16 mouse cellular contexts compared by ENCODE assay signal in genomic region chr17:48462096-48462495, GRCm38 (mm10). TPM values are rescaled to one million over a fixed set of nuclear protein-coding genes. Genes with fewer than 3 reads are reported as not detected.
A peak's percentile ranks its signal among the peaks of the same experiment; 100 is the strongest.
DNase-seq lines count a peak whose midpoint lies in the region; ATAC-seq and TF ChIP-seq lines count a peak whose summit lies in the region.
"Had no signal": no experiment of that assay in that cellular context is flagged by ENCODE, and none has a peak within 500 bp of the region (broad histone marks: within the 10 kb centered on the region; RNA-seq: fewer than 3 reads in every experiment).

No protein-coding gene starts in this region.

- no peak for DNase-seq in heart, adult 11 months
- DNase-seq in spleen, adult 2 months (ENCODE audit: low read depth in 1 of 2, low spot score in 2 of 2): peak; percentile 14 to 54
- peak; percentile 75 for DNase-seq in thymus, postnatal 4 days
- no peak for DNase-seq in kidney, postnatal 36 days
- DNase-seq in embryo, embryonic 10 days (ENCODE audit: low spot score): no peak
- no peak for DNase-seq in adrenal gland, adult 18-20 months (ENCODE audit: low spot score in 2 of 2)
- DNase-seq: cerebellum, postnatal 25 days; kidney, adult 8-10 months; lung, adult 18-20 months had no signal

- H3K4me3 ChIP-seq in heart, embryonic 16.5 days (ENCODE audit: low read length): no peak overlapping the region
- H3K4me3 ChIP-seq in spleen, adult 2 months (ENCODE audit: extremely low read depth, insufficient read depth, insufficient read length): peak overlapping the region; percentile 52
- H3K4me3 ChIP-seq: forebrain, embryonic 13.5 days; heart, embryonic 10.5 days had no signal

- peak; percentile 38; the same call in 1 of the 2 replicates for ATAC-seq in heart, embryonic 16.5 days (replicated peaks; ENCODE audit: extremely low read depth, insufficient read depth, low FRiP score)
- peak; percentile 12; the same call in 1 of the 2 replicates for ATAC-seq in granulocyte monocyte progenitor cell, adult 5-6 weeks (replicated peaks; ENCODE audit: poor library complexity, severe bottlenecking)
- ATAC-seq: forebrain, embryonic 13.5 days had no signal

- no peak overlapping the region for H3K4me2 ChIP-seq in heart, embryonic 16.5 days (ENCODE audit: low read depth, low read length)
- H3K4me2 ChIP-seq: forebrain, embryonic 13.5 days had no signal

- no peaks in the 10 kb centered on the region; the same call in 1 of the 2 replicates for H3K27me3 ChIP-seq in heart, embryonic 16.5 days (ENCODE audit: control insufficient read depth, insufficient read depth, low read length)
- H3K27me3 ChIP-seq in spleen, adult 2 months (ENCODE audit: control insufficient read depth, insufficient read depth, low read length): no peaks in the 10 kb centered on the region

- no peak for TF ChIP-seq POLR2A in spleen, adult 2 months (IDR thresholded peaks at IDR 0.05; ENCODE audit: low read depth, low read length)

- H3K36me3 ChIP-seq in heart, embryonic 16.5 days (ENCODE audit: control insufficient read depth, insufficient read depth): no peaks in the 10 kb centered on the region
- no peaks in the 10 kb centered on the region for H3K36me3 ChIP-seq in spleen, adult 2 months (ENCODE audit: control insufficient read depth, insufficient read depth, low read length)
- H3K36me3 ChIP-seq: heart, embryonic 10.5 days had no signal

- H3K27ac ChIP-seq in heart, embryonic 16.5 days (ENCODE audit: low read length): no peak overlapping the region
- H3K27ac ChIP-seq in spleen, adult 2 months (ENCODE audit: insufficient read depth, low read length): peak overlapping the region; percentile 45; the same call in 1 of the 2 replicates
- H3K27ac ChIP-seq: forebrain, embryonic 13.5 days; heart, embryonic 10.5 days; stomach, postnatal 0 days had no signal

- no peak for TF ChIP-seq CTCF in spleen, adult 2 months (IDR thresholded peaks at IDR 0.05; ENCODE audit: extremely low read depth, insufficient read depth, insufficient read length, insufficient replicate concordance)

- H3K9me3 ChIP-seq in heart, embryonic 16.5 days (replicated peaks; ENCODE audit: control insufficient read depth, low read length): no peaks in the 10 kb centered on the region
- H3K9me3 ChIP-seq: forebrain, embryonic 13.5 days; heart, embryonic 10.5 days had no signal

- H3K9ac ChIP-seq in heart, embryonic 16.5 days (ENCODE audit: low read length): no peak overlapping the region
- H3K9ac ChIP-seq: forebrain, embryonic 13.5 days had no signal

- WGBS in heart, embryonic 16.5 days: 86% methylated on average over 13 of the region's 13 CpGs
- WGBS in spleen, adult 2 months: 34% methylated on average over 13 of the region's 13 CpGs

- no peaks in the 10 kb centered on the region for H3K4me1 ChIP-seq in heart, embryonic 16.5 days (ENCODE audit: control insufficient read depth, insufficient read depth, low read length)
- H3K4me1 ChIP-seq in spleen, adult 2 months (ENCODE audit: control insufficient read depth, insufficient read depth, insufficient read length): peaks cover 12% of the 10 kb centered on the region; the same call in 1 of the 2 replicates

RNA-seq across cellular contexts. Expression of gene Unc5cl, which starts 7.4 kb away (rescaled TPM):
- polyA plus RNA-seq in heart, embryonic 16.5 days (2015; fragmentation: Nextera tagmentation; extraction: Ambion mirVana): 0.75 and 2.0 TPM in 2 replicates
- 1.9 TPM in 1 of 2 replicates, not detected in the other for total RNA-seq in granulocyte monocyte progenitor cell, adult 5-6 weeks (2014; fragmentation: Nextera tagmentation)
- 0.21 and 0.43 TPM in 2 replicates for total RNA-seq in granulocyte monocyte progenitor cell, adult 5-6 weeks (2017)
- polyA plus RNA-seq in spleen, adult 2 months (2012; rRNA removed): 8.5 and 10.6 TPM in 2 replicates
- total RNA-seq in adrenal gland, adult 18-20 months (2021): under 1 TPM in 1 of 2 experiments, not detected in 1; 0.19 TPM
- total RNA-seq: gastrocnemius, adult 8-10 months had no signal

RNA-seq across cellular contexts. Expression of gene Tspo2, which starts 10.8 kb away (rescaled TPM):
- 4.6 and 6.1 TPM in 2 replicates for polyA plus RNA-seq in heart, embryonic 16.5 days (2015; fragmentation: Nextera tagmentation; extraction: Ambion mirVana)
- 0.26 and 2.5 TPM in 2 replicates for total RNA-seq in granulocyte monocyte progenitor cell, adult 5-6 weeks (2014; fragmentation: Nextera tagmentation)
- total RNA-seq in granulocyte monocyte progenitor cell, adult 5-6 weeks (2017): 0.17 and 0.62 TPM in 2 replicates
- 107 and 121 TPM in 2 replicates for polyA plus RNA-seq in spleen, adult 2 months (2012; rRNA removed)
- total RNA-seq in adrenal gland, adult 18-20 months (2021): not detected
- total RNA-seq: gastrocnemius, adult 8-10 months; left cerebral cortex, adult 8-10 months had no signal

RNA-seq across cellular contexts. Expression of gene Apobec2, which starts 29.4 kb away (rescaled TPM):
- 207 and 218 TPM in 2 replicates for polyA plus RNA-seq in heart, embryonic 16.5 days (2015; fragmentation: Nextera tagmentation; extraction: Ambion mirVana)
- not detected in 2 replicates for total RNA-seq in granulocyte monocyte progenitor cell, adult 5-6 weeks (2014; fragmentation: Nextera tagmentation)
- not detected in 2 replicates for total RNA-seq in granulocyte monocyte progenitor cell, adult 5-6 weeks (2017)
- 0.29 and 0.42 TPM in 2 replicates for polyA plus RNA-seq in spleen, adult 2 months (2012; rRNA removed)
- 1 to 10 TPM; 1.5 to 2.0 TPM for total RNA-seq in adrenal gland, adult 18-20 months (2021)

RNA-seq across cellular contexts. Expression of gene Oard1, which starts 52.3 kb away (rescaled TPM):
- polyA plus RNA-seq in heart, embryonic 16.5 days (2015; fragmentation: Nextera tagmentation; extraction: Ambion mirVana): 40.9 and 44.4 TPM in 2 replicates
- total RNA-seq in granulocyte monocyte progenitor cell, adult 5-6 weeks (2014; fragmentation: Nextera tagmentation): 52.6 and 59.4 TPM in 2 replicates
- 52.9 and 58.7 TPM in 2 replicates for total RNA-seq in granulocyte monocyte progenitor cell, adult 5-6 weeks (2017)
- 6.6 and 7.7 TPM in 2 replicates for polyA plus RNA-seq in spleen, adult 2 months (2012; rRNA removed)
- 10 to 100 TPM; 17.5 to 19.5 TPM for total RNA-seq in adrenal gland, adult 18-20 months (2021)

RNA-seq across cellular contexts. Expression of gene Nfya, which starts 52.4 kb away (rescaled TPM):
- polyA plus RNA-seq in heart, embryonic 16.5 days (2015; fragmentation: Nextera tagmentation; extraction: Ambion mirVana): 9.0 and 10.2 TPM in 2 replicates
- 96.6 and 101 TPM in 2 replicates for total RNA-seq in granulocyte monocyte progenitor cell, adult 5-6 weeks (2014; fragmentation: Nextera tagmentation)
- 50.9 and 56.0 TPM in 2 replicates for total RNA-seq in granulocyte monocyte progenitor cell, adult 5-6 weeks (2017)
- polyA plus RNA-seq in spleen, adult 2 months (2012; rRNA removed): 80.3 and 93.1 TPM in 2 replicates
- 10 to 100 TPM; 35.5 to 36.5 TPM for total RNA-seq in adrenal gland, adult 18-20 months (2021)

Comparison
In these comparisons a context has a peak if more than half of its experiments do, and no peak if none do; other contexts are left out.
1. DNase-seq: peak in spleen, adult 2 months (2 of 2) and thymus, postnatal 4 days (single experiment); none in heart, adult 11 months (single experiment), kidney, postnatal 36 days (0 of 2), embryo, embryonic 10 days (single experiment) and adrenal gland, adult 18-20 months (0 of 2).